Mouse (Mus musculus): ENCODE data around the gene Gm11758. TPM values are rescaled to one million over a fixed set of nuclear protein-coding genes. Genes with fewer than 3 reads are reported as not detected.
"Not testable (repeated sequence)": the region's sequence is repeated elsewhere in the genome, so short reads cannot be mapped to it uniquely, and the experiment has no call there.

The Gm11758 gene
- polyA plus RNA-seq (2016; fragmentation: Nextera tagmentation; extraction: Ambion mirVana), result not detected in 2 replicates

DNA sequence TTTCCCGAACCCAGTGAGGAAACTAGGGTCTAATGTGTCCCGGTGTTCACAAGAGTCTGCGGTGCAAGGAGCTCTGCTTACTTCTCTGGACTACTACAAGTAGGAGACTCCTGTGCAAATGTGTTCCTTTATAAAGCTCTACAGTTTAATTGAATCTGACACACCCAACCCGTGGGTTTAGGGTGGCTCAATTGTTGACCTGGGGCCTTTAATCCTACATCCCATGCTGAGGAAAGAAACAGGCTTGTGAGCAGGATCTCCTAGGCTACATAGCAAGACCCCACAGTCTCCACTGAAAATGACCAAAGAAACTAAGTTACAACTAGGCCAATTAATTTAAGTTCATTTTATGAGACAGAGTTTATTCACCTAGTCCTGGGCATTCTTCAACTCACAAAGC, at the start of gene Gm11758:
Gene Gm11758 (minus strand): TSS at position 101 of the 400 bp plus-strand sequence.
- H3K4me3 ChIP-seq; H3K9me3 ChIP-seq (replicated peaks); DNase-seq (ENCODE audit: low spot score); H3K27me3 ChIP-seq (ENCODE audit: low read depth, poor library complexity, severe bottlenecking); H3K27ac ChIP-seq; H3K36me3 ChIP-seq; H3K4me1 ChIP-seq: not testable (repeated sequence)
- no CpG with 5 or more reads among the region's 4 CpGs for WGBS

DNA sequence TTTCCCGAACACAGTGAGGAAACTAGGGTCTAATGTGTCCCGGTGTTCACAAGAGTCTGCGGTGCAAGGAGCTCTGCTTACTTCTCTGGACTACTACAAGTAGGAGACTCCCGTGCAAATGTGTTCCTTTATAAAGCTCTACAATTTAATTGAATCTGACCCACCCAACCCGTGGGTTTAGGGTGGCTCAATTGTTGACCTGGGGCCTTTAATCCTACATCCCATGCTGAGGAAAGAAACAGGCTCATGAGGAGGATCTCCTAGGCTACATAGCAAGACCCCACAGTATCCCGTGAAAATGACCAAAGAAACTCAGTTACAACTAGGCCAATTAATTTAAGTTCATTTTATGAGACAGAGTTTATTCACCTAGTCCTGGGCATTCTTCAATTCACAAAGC, 44.6 kb upstream of the Gm11758 start, which contains the start of gene Gm11756:
Gene Gm11756 (minus strand): TSS at position 101 of the 400 bp plus-strand sequence.
- not testable (repeated sequence) for DNase-seq (ENCODE audit: low spot score); H3K4me3 ChIP-seq; H3K27me3 ChIP-seq (ENCODE audit: low read depth, poor library complexity, severe bottlenecking); H3K4me1 ChIP-seq; H3K27ac ChIP-seq; H3K9me3 ChIP-seq (replicated peaks); H3K36me3 ChIP-seq
- WGBS, result 89% methylated on average over 6 of the region's 6 CpGs

DNA sequence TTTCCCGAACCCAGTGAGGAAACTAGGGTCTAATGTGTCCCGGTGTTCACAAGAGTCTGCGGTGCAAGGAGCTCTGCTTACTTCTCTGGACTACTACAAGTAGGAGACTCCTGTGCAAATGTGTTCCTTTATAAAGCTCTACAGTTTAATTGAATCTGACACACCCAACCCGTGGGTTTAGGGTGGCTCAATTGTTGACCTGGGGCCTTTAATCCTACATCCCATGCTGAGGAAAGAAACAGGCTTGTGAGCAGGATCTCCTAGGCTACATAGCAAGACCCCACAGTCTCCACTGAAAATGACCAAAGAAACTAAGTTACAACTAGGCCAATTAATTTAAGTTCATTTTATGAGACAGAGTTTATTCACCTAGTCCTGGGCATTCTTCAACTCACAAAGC, 29.8 kb upstream of the Gm11758 start, which contains the start of gene Gm13871:
Gene Gm13871 (minus strand): TSS at position 101 of the 400 bp plus-strand sequence.
- not testable (repeated sequence) for H3K27me3 ChIP-seq (ENCODE audit: low read depth, poor library complexity, severe bottlenecking); H3K36me3 ChIP-seq; H3K27ac ChIP-seq; H3K9me3 ChIP-seq (replicated peaks); H3K4me3 ChIP-seq; H3K4me1 ChIP-seq; DNase-seq (ENCODE audit: low spot score)
- no CpG with 5 or more reads among the region's 4 CpGs for WGBS

DNA sequence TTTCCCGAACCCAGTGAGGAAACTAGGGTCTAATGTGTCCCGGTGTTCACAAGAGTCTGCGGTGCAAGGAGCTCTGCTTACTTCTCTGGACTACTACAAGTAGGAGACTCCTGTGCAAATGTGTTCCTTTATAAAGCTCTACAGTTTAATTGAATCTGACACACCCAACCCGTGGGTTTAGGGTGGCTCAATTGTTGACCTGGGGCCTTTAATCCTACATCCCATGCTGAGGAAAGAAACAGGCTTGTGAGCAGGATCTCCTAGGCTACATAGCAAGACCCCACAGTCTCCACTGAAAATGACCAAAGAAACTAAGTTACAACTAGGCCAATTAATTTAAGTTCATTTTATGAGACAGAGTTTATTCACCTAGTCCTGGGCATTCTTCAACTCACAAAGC, 14.9 kb upstream of the Gm11758 start, which contains the start of gene Gm11757:
Gene Gm11757 (minus strand): TSS at position 101 of the 400 bp plus-strand sequence.
- H3K27ac ChIP-seq; H3K9me3 ChIP-seq (replicated peaks); H3K27me3 ChIP-seq (ENCODE audit: low read depth, poor library complexity, severe bottlenecking); H3K4me1 ChIP-seq; H3K36me3 ChIP-seq; DNase-seq (ENCODE audit: low spot score); H3K4me3 ChIP-seq: not testable (repeated sequence)
- WGBS, result no CpG with 5 or more reads among the region's 4 CpGs

DNA sequence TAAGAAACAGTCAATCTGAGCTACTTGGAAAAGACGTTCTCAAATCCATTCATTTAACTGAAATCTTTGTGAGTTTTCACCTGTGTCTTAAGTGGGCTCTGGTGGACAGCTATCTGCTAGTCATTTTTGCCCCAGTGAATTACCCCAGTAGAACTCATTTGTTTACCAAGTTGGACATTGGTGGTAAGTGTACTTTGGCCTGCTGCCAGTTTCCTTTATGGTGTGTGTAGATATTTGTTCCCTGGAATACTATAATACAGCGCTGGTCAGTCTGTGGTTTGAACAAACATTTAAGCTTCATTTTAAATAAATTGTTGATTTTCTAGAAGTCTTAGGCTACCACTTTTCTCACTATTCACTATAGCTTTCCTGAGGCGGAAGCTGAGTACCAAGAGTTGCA, 49.5 kb downstream of the Gm11758 start:
- Histone ChIP-seq H3K27ac (no peak overlapping the region), H3K9me3 (replicated peaks) (no peaks in the 10 kb centered on the region), H3K4me3 (no peak overlapping the region), H3K4me1 (no peaks in the 10 kb centered on the region), H3K27me3 (ENCODE audit: low read depth, poor library complexity, severe bottlenecking) (no peaks in the 10 kb centered on the region), H3K36me3 (no peaks in the 10 kb centered on the region)
- DNase-seq (ENCODE audit: low spot score), result no peak
- 92% methylated on average over 3 of the region's 3 CpGs for WGBS

Other genes with a start within 250 kb of the Gm11758 start
- gene Gm11236, start 238.1 kb downstream of the Gm11758 start, polyA plus RNA-seq (2016; fragmentation: Nextera tagmentation; extraction: Ambion mirVana), result not detected in 2 replicates
- not detected in 2 replicates for gene Gm11239, start 207.9 kb downstream of the Gm11758 start, polyA plus RNA-seq (2016; fragmentation: Nextera tagmentation; extraction: Ambion mirVana)
- not detected in 2 replicates for gene Gm428, start 192.8 kb downstream of the Gm11758 start, polyA plus RNA-seq (2016; fragmentation: Nextera tagmentation; extraction: Ambion mirVana)
- 0.74 and 1.1 TPM in 2 replicates for gene Rasef, start 85.3 kb downstream of the Gm11758 start, polyA plus RNA-seq (2016; fragmentation: Nextera tagmentation; extraction: Ambion mirVana)
- gene Gm11757, start 14.8 kb upstream of the Gm11758 start, polyA plus RNA-seq (2016; fragmentation: Nextera tagmentation; extraction: Ambion mirVana), result not detected in 2 replicates
- not detected in 2 replicates for gene Gm13871, start 29.7 kb upstream of the Gm11758 start, polyA plus RNA-seq (2016; fragmentation: Nextera tagmentation; extraction: Ambion mirVana)
- not detected in 2 replicates for gene Gm11756, start 44.5 kb upstream of the Gm11758 start, polyA plus RNA-seq (2016; fragmentation: Nextera tagmentation; extraction: Ambion mirVana)
- 0.38 TPM in 1 of 2 replicates, not detected in the other for gene 2310002L09Rik, start 74.6 kb upstream of the Gm11758 start, polyA plus RNA-seq (2016; fragmentation: Nextera tagmentation; extraction: Ambion mirVana)
- gene Frmd3, start 137.2 kb upstream of the Gm11758 start, polyA plus RNA-seq (2016; fragmentation: Nextera tagmentation; extraction: Ambion mirVana), result 0.46 and 0.49 TPM in 2 replicates

All from limb, embryonic 10.5 days (tissue).